Mouse (Mus musculus) ZHBTc4 (cell line): ENCODE results near the gene Por.

Experiments
- DNase-seq: peaks from one replicate; pipeline ENCODE4 v3.0.0-alpha.2; 2011; ENCODE audit warnings: low read depth, low spot score

Gene Por

DNA sequence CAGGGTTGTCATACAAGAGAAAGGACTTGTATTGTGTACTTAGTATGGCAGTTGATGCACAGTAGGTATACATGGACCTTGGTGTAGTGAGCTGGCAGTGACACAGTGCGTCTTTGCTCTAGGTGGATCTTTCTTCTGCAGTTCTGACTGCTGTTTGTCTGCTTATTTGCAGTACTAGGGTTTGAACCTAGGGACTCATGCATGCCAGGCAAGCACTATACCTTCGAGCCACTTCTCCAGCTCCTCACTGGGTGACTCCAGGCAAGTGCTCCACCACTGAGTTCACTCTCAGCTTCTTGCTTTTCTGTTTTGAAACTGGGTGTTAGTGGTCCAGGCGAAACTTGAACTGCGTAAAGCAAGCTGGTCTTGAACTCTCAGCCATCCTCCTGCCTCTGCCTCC lies 31.8 kb downstream of the Por start:
- no peak for DNase-seq

DNA sequence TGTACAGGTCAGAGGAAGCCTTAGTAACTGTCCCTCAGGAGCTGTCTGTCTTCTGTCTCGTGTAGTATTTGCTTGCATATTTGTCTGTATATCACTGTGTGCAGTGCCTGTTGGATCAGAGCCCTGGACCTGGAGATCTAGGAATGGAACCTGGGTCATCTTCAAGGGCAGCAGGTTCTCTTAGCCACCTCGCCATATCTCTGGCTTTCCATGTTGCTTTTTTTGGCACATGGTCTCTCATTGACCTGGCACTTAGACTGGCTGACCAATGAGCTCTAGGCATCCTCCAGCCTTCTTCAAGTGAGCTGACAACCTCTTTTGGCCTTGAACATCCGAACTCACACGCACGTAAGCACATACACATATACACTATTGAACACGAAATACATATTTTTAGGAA lies 32.4 kb downstream of the Por start:
- DNase-seq = no peak

DNA sequence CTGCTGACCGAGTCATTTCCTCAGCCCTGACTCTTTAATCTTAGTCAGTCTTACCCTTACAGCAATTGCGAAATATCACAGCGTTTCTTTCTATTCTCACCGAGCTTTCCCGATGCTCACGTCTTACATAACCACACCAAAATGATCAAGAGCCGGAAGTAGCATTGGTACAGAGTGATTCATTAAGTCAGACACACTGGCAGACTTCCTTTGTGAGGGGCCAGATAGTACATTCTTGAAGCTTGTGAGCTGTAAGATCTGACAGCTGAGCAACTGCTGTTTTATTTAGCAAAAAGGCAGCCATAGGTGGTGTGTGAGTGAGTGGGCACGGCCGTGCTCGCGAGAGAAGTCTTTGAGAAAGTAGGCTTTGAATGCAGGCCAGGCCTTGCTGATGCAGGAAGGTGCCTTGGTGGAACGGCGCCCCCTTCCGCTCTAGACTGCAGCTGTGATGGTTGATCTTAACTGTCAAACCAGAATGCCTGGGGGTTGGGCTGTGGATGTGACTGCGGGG lies 32.9 kb downstream of the Por start:
- peak; percentile 75 for DNase-seq

DNA sequence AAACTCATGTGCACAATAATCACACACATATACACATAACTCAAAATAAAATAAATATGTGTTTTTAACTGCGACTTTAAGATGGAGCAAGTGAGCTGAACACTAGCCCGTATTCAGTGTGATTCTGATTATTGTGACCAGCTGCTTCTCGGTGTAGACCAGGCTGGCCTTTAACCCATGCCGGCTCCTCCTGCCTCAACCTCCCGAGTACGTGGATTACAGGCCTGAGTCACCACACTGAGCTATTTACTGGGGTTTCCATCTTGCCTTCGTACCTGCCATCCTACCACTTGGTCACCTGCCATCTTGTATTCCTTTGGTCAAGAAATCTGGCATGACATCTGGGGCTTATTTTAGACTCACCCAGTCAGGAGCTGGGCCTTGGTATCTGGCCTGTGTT lies 33.6 kb downstream of the Por start:
- no peak for DNase-seq

DNA sequence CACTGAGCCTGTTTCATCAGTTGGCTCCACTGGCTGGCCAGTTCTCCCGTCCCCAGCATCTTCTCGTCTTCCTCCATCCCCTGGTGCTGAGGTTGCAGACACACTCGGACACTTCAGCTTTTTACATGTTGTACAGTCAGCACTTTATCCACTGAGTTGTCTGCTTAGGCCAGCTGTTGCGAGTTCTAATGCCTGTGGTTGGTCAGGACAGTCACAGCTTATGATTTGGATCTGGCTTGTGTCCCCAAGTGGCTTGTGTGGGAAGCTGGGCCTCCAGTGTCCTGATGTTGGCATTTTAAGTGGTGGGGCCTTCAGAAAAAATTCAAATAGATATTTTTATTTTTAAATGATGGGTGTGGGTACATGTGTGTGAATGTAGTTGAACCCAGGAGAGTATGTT lies 35.5 kb downstream of the Por start:
- no peak for DNase-seq

DNA sequence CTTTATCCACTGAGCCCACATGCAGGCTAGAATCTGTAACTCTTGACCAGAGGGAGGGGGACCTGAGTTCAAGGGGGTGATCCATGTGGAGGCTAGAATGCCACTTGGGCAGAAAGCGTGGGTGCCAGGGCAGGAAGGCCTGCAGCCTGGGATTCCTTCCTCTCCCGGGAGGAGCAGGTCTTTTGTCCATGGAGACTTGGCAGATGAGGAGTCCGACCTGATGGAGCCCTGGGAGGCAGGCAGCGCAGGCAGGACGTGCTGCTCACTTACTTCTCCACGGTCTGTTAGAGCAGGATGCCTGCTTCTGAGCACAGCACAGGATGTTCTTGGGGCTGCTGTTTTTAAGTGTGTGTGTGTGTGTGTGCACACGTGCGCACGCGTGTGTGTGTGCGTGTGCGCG lies 37.2 kb downstream of the Por start:
- no peak for DNase-seq

DNA sequence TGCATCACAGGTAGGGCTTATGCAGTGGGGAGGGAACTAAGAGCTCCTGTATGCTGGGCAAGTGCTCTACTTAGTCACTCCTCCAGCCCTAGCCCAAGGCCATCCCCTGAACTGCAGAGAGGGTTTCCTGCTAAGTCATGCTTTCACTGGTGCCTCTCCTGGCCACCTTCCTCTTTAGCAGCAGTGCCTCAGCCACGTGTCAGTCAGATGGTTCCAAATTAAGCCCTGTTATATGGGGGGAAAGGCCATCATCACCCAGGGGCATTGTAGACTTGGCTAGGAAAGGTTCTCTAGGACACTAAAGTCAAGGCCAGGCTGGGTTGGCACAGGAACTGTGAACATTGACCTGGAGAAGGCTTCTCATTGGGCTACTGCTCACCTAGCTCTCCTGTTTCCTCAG lies 38.0 kb downstream of the Por start:
- peak; percentile 35 for DNase-seq

DNA sequence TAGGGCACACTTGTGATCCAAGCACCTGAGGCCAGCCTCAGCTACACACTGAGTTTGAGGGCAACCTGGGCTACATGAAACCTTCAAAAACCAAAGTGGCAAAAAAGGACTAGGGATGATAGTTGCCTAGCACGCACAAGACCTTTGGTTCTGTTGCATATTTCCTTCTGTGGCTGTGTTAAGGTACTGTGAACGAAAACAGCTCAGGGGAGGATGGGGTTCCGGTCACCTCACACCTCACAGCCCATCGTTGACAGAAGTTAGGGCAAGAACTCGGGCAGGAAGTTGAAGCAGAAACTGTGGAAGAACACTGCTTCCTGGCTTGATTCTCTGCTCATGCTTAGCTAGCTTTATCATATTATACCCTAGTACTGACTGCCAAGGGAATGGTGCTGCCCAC lies 39.9 kb downstream of the Por start:
- no peak for DNase-seq

DNA sequence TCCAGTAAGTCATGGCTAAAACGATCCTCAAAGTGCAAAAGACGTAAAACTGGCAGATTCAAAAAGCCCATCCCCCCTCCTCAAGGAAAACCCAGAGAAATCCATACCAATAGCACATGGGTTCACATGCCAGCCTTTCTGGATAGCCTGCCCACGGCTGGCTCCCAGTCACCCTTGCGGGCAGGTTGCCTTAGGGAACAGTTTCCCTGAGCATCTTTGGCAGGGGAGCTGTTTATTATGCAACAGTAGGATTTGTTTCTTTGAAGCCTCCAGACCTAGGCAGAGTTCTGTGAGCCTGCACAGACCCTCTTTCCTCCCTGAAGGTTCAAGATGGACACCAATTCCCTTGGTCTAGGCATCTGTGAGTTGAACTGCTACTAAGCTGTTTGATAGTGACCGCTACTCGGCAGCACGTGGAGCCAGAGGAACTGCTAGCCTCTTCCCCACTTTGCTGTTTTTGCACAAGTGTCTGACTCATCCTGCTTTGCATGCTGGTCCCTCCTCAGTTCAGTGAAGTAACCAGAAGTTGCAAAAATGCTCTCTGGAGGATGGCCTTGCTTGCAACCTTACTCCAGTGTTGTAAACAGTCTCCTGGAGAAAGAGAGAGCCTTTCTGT lies 40.9 kb downstream of the Por start:
- no peak for DNase-seq

DNA sequence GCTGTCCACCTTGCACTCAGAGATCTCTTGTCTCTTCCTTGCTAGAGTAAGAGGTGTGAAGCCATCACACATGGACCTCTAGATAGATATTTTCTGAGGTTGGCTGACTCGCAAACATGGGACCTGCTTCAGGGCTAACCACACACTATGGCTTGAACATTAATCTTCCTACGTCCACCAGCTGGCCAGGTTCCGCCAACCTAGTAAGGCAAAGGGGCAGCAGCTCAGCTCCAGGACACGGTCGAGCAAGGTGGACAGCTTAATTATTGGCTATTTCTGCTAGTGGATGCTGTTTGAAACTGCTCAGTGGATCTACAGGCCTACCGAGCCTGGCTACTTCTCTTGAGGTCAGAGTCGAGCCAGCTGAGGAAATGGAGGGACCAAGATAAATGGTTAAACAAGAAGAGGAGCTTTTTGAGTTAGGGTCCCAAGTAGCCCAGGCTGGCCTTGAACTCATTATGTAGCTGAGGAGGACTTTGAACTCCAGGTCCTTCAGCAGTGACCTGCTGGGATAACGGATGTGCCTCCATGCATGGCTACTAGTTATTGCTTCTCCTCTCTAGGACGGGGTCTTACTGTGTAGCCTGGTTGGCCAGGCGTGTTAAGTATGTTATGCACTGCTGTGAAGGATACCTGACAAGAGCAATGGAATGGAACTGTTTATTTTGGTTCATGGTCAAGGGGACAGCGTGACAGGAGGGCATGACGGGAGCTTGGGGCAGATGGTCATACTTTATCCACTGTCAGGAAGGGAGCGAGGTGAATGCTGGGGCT lies 41.9 kb downstream of the Por start:
- DNase-seq = no peak

DNA sequence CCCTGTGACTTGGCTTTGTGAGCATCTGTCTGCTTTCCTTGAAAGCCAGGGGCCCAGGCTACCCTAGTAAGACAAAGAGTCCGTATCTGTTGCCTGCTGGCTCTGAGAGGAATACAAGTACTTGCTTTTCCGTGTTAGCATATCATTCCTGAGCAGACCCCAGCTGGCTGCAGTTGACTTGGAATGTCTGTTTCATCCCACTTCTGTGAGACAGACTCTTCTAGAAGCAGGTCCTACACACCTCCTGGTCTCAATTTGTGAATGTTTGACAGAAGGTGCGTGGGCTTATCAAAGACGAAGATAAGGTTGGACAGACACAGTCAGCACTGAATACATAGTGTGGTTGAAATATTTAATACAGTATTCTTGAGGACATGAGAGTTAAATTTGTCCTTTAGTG lies 43.0 kb downstream of the Por start:
- DNase-seq = no peak

DNA sequence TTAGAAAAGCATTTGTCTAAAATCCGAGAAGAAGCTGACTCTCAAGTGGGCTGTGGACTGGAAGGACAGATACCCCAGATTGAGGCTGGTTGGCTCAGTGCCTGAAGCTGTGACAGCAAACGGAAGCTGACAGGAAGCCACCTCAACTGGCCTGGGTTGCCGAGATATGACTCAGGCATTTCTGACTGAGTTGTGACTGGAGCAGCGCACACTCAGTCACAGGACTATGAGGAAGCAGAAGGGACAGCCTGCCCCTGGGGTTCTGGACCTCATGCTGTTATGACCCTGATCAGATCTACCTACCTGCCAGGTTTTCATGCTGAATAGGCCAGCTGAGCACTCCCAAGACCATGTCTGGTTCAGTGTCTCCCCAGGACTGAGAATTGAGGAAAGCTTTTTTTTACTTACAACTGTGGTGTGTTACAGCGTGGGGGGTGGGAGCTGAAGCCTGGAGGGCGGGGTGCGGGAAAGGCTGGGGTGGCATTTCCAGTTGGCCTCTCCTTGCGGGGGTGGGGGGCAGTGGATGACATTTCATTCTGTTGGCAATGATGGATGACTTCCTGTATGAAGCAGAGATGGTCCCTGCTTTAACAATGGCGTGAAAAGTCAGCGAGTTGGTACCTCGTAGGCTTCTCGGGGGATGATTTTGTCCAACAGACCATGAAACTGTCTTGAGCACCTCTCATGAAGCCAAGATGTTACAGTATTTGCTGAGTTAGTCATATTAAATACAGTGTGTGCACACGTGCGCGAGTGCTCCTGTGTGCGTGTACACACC lies 43.8 kb downstream of the Por start:
- no peak for DNase-seq

DNA sequence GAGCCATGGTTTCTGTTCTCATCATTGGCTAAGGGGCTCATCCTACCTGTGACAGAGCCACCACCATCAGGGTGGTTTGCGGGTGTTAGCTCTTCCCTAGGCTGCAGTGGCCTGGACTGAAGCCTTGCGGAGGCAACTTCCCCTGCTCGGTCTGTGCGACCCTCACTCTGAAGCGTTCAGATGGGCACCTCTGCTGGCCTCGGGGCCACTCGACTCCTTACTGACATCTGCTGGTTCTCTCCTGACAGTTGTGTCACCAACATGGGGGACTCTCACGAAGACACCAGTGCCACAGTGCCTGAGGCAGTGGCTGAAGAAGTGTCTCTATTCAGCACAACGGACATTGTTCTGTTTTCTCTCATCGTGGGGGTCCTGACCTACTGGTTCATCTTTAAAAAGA lies 45.8 kb downstream of the Por start:
- no peak for DNase-seq

DNA sequence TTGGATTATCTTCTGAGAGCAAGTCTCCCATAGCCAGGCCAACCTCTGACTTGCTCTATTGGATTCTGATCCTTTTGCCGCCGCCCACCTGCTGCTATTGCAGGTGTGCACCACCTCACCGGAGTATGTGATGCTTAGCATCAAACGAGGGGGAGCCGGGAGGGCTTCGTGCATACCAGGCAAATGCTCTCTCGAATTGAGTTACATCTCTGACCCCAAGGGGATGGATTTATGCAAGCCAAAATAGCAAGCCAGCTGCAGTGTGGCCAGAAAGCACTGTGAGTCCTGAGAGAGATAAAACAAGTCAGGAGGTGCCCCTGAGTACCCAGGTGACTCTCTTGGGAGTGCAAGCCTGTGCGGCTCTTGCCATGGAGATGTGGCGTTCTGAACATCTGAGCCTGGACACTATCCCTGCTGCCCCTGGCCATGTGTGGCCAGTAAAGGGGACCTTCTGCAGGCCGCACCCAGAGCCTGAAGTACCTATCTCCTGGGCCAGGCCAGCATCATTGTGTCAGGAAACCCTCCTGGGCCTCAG lies 49.8 kb downstream of the Por start:
- DNase-seq = no peak

DNA sequence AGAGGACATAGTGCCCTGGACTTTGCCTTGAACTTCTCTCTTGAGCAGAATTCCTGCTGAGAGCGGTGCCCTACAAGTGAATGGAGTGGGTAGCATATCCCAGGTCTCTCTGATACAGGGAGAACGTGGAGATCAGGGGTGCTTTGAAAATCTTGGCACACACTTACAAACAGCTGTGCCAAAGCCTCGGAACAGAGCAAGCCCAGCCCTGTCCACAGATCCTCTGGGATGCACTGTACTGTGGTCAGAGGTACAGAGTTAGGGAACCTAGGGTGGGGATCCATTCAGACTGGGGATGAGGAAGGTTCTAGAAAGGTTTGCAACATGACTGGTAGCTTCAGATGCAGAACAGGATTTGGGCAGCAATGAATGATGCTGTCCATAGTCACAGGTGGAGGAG lies 50.3 kb downstream of the Por start:
- DNase-seq = no peak

DNA sequence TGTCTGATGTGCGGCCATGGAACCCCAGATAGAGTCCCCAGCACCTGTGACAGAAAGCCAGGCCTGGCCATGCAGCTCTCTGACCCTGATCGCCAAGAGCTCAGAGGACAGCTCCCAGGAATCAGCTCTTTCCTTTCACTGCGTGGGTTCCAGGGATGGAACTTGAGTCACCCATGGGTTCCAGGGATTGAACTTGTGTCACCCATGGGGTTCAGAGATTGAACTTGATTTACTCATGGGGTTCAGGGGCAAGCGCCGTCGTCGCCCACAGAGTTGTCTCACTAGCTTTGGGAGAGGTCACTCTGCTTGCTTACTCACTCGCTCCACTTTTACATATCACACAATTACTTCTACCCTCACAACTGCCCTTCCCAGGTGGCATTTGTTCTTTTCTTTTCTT lies 51.2 kb downstream of the Por start:
- no peak for DNase-seq

DNA sequence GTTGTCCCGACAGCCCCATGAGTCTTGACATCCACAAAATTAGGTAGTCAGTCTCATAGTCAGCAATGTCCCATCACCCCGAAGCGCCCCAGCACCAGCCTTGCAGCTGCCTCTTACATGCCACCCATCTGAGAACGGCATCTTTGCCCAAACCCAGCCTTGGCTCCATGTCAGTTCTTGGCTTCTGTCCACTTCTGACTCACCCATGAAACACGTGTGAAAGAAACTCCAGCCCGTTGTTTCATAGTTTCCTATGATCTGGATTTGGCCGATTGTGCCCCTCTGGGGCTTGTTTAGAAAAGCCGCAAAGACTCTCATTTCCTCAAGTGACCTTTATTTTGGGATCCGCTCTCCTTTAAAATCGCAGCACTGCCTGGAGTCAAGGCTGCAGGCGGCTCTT lies 52.3 kb downstream of the Por start:
- DNase-seq = no peak

DNA sequence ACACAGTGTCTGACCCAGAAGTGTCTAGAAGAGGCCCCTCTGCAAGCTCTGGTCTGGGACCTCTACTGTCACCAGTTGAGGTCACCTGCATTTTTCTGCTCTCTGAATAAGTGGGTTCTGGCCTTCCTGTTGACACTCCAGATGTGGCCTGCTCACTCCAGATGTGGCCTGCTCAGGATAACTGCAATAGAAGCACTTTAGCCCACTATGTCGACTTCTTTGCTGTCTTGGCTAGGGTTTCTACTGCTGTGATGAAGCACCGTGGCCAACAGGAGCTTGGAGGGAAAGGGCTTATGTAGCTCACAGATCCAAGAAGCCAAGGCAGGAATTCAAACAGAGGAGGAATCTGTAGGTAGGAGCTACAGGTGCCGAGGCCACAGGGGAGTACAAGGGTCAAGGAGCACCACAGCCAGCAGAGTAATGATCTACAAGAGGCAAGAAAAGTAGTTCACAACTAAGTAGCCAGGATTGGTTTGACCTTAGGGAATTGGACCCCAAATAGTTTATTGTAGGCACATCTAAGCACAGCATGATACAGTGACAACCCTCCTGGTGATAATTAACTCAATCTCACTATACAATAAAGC lies 53.4 kb downstream of the Por start:
- no peak for DNase-seq

DNA sequence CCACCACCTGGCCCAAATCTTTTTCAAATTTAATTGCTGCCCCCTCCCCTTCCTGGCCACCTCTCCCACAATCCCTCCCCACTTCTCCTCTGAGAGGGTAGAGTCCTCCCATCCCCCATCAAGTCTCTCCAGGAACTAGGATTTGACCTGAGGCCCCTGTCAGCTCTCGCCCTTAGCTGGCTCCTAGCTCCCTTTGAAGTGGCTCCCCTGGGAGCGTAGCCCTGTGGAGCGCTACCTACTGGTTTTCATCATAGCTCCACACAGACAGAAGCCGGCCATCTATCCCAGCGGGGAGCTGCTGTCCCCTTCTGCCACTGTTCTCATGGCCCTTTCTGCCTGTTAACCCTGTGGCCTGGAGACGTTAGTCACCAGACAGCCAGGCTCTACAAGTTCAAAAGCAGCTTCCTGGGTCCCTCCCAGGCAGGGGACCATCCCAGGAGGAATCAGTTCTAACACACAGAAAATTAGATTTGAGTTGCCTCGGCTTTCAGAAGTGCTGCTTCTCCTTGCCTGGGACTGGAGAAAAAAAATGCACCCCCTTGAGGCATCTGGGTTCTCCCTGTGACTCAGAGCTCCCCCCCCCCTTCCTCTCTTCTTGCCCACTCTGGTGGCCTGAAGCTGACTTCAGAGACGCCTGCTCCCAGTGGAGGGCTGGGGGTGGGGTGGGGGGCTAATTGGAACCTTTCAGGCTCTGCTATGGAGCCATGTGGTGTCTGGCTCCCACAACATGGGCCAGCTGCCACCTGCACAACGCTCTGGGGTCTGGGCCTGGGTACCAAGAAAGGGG lies 54.9 kb downstream of the Por start:
- DNase-seq = peak; percentile 63

DNA sequence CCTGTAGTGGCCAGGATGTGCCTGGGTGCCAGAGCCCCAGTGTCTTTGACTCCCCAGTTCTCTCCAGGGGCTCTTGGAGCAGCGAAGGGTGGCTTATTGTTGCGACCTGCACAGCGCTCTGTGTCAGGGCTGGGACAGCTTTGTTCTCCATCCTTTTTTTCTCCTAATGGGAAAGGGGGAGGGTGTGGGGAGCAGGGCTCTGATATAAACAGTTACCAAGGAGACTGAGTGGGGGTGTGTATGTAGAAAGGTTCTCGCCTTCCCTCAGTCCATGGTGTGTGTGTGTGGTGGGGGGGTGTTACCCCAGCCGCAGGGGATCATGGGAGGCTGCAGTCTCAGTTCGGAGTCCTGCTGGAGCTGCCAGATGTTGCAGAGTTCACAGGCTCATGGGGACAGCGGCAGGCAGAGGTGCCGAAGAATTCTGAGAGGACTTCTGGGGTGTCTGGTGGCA lies 55.6 kb downstream of the Por start:
- DNase-seq = peak; percentile 58

DNA sequence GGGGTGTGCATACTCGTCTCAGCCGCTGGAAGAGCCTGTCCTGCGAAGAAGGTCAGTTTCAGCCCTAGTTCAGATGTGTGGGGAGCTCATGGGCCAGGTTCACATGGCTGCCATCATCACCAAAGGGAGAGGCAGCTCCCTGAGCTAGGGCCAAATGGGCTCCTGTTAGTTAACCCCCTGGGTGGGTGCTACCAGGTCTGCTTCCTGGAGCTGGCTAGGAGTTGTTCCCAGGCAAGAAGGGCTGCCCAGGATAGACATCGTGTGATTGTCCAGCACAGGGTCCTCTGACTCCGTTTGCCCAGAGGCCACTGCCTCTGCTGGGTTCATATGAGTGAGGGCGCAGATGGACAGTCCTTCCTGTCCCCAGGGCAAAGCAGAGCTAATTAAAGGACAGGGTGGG lies 56.2 kb downstream of the Por start:
- no peak for DNase-seq
